Mouse (Mus musculus) stomach, postnatal 0 days (tissue): ENCODE measurements around the gene Tyw3. TPM values are rescaled to one million over a fixed set of nuclear protein-coding genes. Genes with fewer than 3 reads are reported as not detected.

Source experiments
- ATAC-seq: fragments of 200-750 bp; cut with Nextera tagmentation; 2 replicates; pipeline ENCODE4 v1.8.0; 2017; ENCODE audit not compliant: low FRiP score, low TSS enrichment
- DNase-seq: peaks from one replicate; pipeline ENCODE4 v3.0.0-alpha.2; 2016; ENCODE audit warnings: low spot score
- H3K27ac ChIP-seq: fragments of 300-500 bp; sonication (generic); replicated peaks from 2 replicates; pipeline ENCODE4 v1.5.1; 2014; ENCODE audit warnings: mild to moderate bottlenecking, control low read depth
- H3K27me3 ChIP-seq: fragments of 300-500 bp; sonication (generic); 2 replicates; pipeline ENCODE4 v1.6.1; 2014; ENCODE audit warnings: low read length; ENCODE audit not compliant: control insufficient read depth, insufficient read depth
- H3K36me3 ChIP-seq: fragments of 300-500 bp; sonication (generic); 2 replicates; pipeline ENCODE4 v1.6.1; 2014; ENCODE audit warnings: low read length, mixed read lengths; ENCODE audit not compliant: control insufficient read depth, insufficient read depth
- H3K4me1 ChIP-seq: fragments of 300-500 bp; sonication (generic); replicated peaks from 2 replicates; pipeline ENCODE4 v1.6.1; 2014; ENCODE audit warnings: antibody characterized with exemption; ENCODE audit not compliant: control insufficient read depth, insufficient read depth
- H3K4me2 ChIP-seq: fragments of 300-500 bp; sonication (generic); replicated peaks from 2 replicates; pipeline ENCODE4 v1.6.1; 2014; ENCODE audit warnings: low read depth, mild to moderate bottlenecking, control low read depth, moderate library complexity
- H3K4me3 ChIP-seq: fragments of 300-500 bp; sonication (generic); 2 replicates; pipeline ENCODE4 v1.5.1; 2014; ENCODE audit warnings: low read depth, low read length, control low read depth
- H3K9ac ChIP-seq: fragments of 300-500 bp; sonication (generic); 2 replicates; pipeline ENCODE4 v1.6.1; 2014; ENCODE audit warnings: mild to moderate bottlenecking, low read length, control low read depth, mixed read lengths
- H3K9me3 ChIP-seq: fragments of 300-500 bp; sonication (generic); 2 replicates; pipeline ENCODE4 v1.6.1; 2016; ENCODE audit warnings: low read length; ENCODE audit not compliant: control insufficient read depth
- CTCF ChIP-seq: IDR thresholded peaks from 2 replicates; pipeline ENCODE4 v1.5.1; 2016; ENCODE audit warnings: antibody characterized with exemption, low read depth, mild to moderate bottlenecking, moderate library complexity
- EP300 ChIP-seq: optimal IDR thresholded peaks from 2 replicates; pipeline ENCODE3; 2016; ENCODE audit warnings: antibody characterized with exemption
- WGBS: fragments of 180-500 bp; shearing (Covaris S2); extraction: QIAGEN DNeasy Blood & Tissue Kit; methylation state at CpG from one replicate; pipeline ENCODE4 v1.1.7; 2014; 5-methylcytosine and 5-hydroxymethylcytosine counted together
- polyA plus RNA-seq: library from polyadenylated mRNA; unstranded; fragments of >200 nt; fragmentation: Nextera tagmentation; extraction: Ambion mirVana; gene quantifications from 2 replicates; pipeline ENCODE4 v1.2.1, GENCODE M21; 2015

The Tyw3 gene
- polyA plus RNA-seq, 1 experiment from 2014 or later = 5.5 TPM

- TF ChIP-seq CTCF = no peak
- TF ChIP-seq EP300 = no peak
- no peaks in the 10 kb centered on the region for H3K27me3 ChIP-seq
- WGBS = 93% methylated on average over 3 of the region's 3 CpGs
- ATAC-seq = no peak
- DNase-seq = no peak
- no peaks in the 10 kb centered on the region for H3K9me3 ChIP-seq
- H3K27ac ChIP-seq = no peak overlapping the region
- H3K9ac ChIP-seq = no peak overlapping the region
- H3K36me3 ChIP-seq = no peaks in the 10 kb centered on the region
- no peaks in the 10 kb centered on the region for H3K4me1 ChIP-seq
- no peak overlapping the region for H3K4me2 ChIP-seq
- H3K4me3 ChIP-seq = no peak overlapping the region
Observed at GRCm38 (mm10) chr3:154562192-154562591, 34.7 kb downstream of the Tyw3 start.

DNA sequence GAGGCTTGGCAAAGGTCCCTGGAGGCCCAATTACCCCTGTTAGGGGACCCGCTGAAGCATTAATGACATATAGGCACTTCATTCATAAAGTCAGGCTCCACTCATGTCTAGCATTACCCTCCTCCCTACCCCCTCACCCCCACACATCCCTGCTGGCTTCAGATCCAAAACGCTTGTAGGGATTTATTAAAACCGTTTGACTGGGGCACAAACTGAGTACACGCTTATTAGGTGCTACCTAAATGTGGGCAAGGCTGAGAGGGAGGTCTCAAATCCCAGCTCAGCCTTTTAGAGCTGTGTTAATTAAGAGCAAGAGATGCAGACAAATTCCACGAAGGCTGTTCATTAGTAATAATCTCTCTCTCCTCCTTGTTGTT, 45.9 kb downstream of the Tyw3 start:
- 65% methylated on average over 5 of the region's 5 CpGs for WGBS
- no peak for DNase-seq
- peaks cover 3% of the 10 kb centered on the region; the same call in 1 of the 2 replicates for H3K4me1 ChIP-seq
- 0 out of 2 replicates have a peak, but pooled peaks cover 3% of the 10 kb centered on the region for H3K27me3 ChIP-seq
- TF ChIP-seq CTCF = no peak
- TF ChIP-seq EP300 = no peak
- H3K36me3 ChIP-seq = no peaks in the 10 kb centered on the region
- H3K4me2 ChIP-seq = no peak overlapping the region
- no peak overlapping the region for H3K9ac ChIP-seq
- no peaks in the 10 kb centered on the region for H3K9me3 ChIP-seq
- H3K4me3 ChIP-seq = no peak overlapping the region
- no peak overlapping the region for H3K27ac ChIP-seq
- no peak for ATAC-seq

GRCm38 (mm10) chr3:154550326-154551034, 46.4 kb downstream of the Tyw3 start:
- WGBS = 44% methylated on average over 17 of the region's 17 CpGs
- Histone ChIP-seq H3K4me1 (peaks cover 3% of the 10 kb centered on the region; the same call in 1 of the 2 replicates), H3K4me2 (no peak overlapping the region), H3K27me3 (0 out of 2 replicates have a peak, but pooled peaks cover 3% of the 10 kb centered on the region), H3K4me3 (no peak overlapping the region), H3K9me3 (no peaks in the 10 kb centered on the region), H3K9ac (no peak overlapping the region), H3K36me3 (no peaks in the 10 kb centered on the region), H3K27ac (no peak overlapping the region)
- DNase-seq (no peak), ATAC-seq (no peak)
- TF ChIP-seq CTCF = no peak
- no peak for TF ChIP-seq EP300

GRCm38 (mm10) chr3:154548868-154549301, 48.0 kb downstream of the Tyw3 start:
- DNase-seq (no peak), ATAC-seq (no peak)
- H3K4me1 ChIP-seq = peaks cover 3% of the 10 kb centered on the region; the same call in 1 of the 2 replicates
- 15% methylated on average over 8 of the region's 8 CpGs for WGBS
- no peak for TF ChIP-seq CTCF
- TF ChIP-seq EP300 = no peak
- H3K27me3 ChIP-seq = 0 out of 2 replicates have a peak, but pooled peaks cover 3% of the 10 kb centered on the region
- no peak overlapping the region for H3K9ac ChIP-seq
- H3K27ac ChIP-seq = no peak overlapping the region
- H3K36me3 ChIP-seq = no peaks in the 10 kb centered on the region
- H3K4me2 ChIP-seq = no peak overlapping the region
- no peak overlapping the region for H3K4me3 ChIP-seq
- no peaks in the 10 kb centered on the region for H3K9me3 ChIP-seq

GRCm38 (mm10) chr3:154547549-154548426, 49.1 kb downstream of the Tyw3 start:
- ATAC-seq (no peak), DNase-seq (no peak)
- Histone ChIP-seq H3K9me3 (no peaks in the 10 kb centered on the region), H3K4me1 (peaks cover 3% of the 10 kb centered on the region; the same call in 1 of the 2 replicates), H3K9ac (no peak overlapping the region), H3K4me2 (no peak overlapping the region), H3K27ac (no peak overlapping the region), H3K27me3 (0 out of 2 replicates have a peak, but pooled peaks cover 3% of the 10 kb centered on the region), H3K36me3 (no peaks in the 10 kb centered on the region), H3K4me3 (no peak overlapping the region)
- WGBS = 13% methylated on average over 20 of the region's 20 CpGs
- TF ChIP-seq CTCF (no peak), EP300 (no peak)
